Mouse (Mus musculus) urinary bladder, postnatal 4 days (tissue): ENCODE data around the gene Ank2.
"Not testable (repeated sequence)": the region's sequence is repeated elsewhere in the genome, so short reads cannot be mapped to it uniquely, and the experiment has no call there.

ENCODE experiments used
- DNase-seq, 2 experiments: peaks; one replicate each; pipeline ENCODE4 v3.0.0; 2021 to 2022; ENCODE audit warnings: low spot score in 2 of 2

The Ank2 gene

GRCm38 (mm10) chr3:127414438-127414837, 84.7 kb downstream of the Ank2 start:
- DNase-seq, result no peak

DNA sequence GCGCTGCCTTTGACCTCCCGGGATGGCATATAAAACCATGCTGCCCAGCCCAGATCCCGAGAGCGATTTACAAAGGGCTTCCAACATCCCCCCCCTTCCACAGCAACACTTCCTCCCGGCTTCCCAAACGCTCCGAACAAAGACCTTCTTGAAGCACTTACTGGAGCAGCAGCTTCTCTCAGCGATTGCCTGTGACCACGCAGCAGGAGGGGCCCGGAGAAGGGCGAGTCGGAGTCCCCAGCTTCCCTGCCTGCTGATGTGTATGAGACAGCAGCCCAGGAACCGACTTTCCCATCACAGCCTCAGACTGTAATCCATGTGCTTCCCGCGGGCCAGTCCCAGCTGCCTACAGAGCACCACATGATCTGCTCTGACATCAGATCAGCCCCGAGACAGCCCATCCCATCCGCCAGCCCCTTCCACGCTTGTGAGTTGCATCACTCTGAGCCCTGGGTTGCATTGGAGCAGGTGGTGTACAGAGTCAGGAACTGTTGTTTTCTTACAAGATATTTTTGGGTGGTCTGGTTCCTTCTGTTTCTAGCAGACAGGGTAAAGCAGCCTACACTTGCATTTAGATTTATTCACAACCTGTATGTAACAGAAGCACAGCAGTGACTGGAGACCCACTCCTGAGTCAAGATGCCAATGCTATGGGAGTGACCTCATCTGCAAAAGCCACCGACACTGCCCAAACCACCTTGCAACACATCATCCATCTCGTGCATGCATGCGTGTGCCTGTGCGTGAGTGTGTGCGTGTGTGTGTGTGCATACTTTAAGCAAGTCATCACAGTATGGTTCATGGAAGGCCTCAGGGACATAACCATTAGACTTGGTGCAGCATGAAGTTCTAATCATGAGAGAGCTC, 90.2 kb downstream of the Ank2 start:
- peak; percentile 57 to 70 for DNase-seq

GRCm38 (mm10) chr3:127407868-127408574, 91.1 kb downstream of the Ank2 start:
- no peak for DNase-seq

GRCm38 (mm10) chr3:127406883-127407282, 92.3 kb downstream of the Ank2 start:
- no peak for DNase-seq

GRCm38 (mm10) chr3:127404371-127404770, 94.8 kb downstream of the Ank2 start:
- DNase-seq, result no peak

- DNase-seq, result no peak
Observed at GRCm38 (mm10) chr3:127400976-127401375, 98.2 kb downstream of the Ank2 start.

DNA sequence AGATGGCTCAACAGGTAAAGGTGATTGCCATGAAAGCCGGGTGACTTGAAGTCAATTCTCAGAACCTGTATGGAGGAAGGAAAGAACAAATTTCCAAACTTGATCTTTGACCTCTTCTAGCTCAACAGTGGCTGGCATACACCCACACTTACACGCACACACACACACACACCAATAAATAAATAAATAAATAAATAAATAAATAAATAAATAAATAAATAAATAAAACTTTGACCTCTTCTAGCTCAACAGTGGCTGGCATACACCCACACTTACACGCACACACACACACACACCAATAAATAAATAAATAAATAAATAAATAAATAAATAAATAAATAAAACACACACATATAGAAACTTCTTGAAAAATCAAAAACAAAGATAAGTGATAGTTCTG, 98.7 kb downstream of the Ank2 start:
- DNase-seq, result not testable (repeated sequence)

- DNase-seq, result no peak
Observed at GRCm38 (mm10) chr3:127397774-127398173, 101.4 kb downstream of the Ank2 start.

DNA sequence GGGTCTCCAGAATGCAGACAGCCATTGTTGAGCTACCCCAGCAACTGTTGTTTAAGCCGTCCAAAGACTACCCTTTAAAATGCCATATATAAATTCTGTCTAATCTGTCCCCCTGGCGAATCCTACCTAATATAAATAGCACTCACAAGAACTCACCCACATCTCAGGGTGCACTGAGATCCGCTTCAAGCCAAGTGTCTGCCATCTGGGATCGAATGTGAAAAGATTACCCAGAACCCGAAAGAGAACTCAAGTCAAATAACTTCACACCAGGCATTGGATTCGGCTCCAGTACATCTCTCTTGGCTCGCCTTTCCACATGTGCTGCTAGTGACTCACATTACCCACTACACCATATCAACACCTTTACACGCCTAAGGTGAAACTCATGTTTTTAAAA, 103.9 kb downstream of the Ank2 start:
- no peak for DNase-seq

DNA sequence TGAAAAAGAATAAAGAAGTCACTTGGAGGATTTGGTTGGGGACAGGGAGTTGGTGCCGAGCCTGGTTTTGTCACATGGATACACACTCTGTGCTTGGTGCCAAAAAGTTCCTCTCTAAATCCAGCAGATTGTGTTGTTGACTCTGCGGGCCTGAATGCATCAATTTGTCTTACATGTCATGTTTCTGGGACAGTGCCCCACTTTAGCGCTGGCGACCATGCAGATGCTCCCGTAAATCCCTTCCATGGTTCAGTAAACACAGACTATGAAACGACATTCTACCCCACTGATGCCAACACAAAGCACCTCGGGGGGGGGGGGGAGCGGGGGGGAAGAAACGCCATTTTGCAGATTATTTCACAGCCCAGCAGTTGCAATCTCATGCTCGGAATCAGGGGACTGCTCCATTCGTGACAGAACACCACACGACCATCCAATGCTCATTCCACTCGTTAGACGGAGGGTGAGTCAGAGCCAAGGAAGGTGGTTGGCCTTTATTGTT, 112.1 kb downstream of the Ank2 start:
- DNase-seq, result no peak

DNA sequence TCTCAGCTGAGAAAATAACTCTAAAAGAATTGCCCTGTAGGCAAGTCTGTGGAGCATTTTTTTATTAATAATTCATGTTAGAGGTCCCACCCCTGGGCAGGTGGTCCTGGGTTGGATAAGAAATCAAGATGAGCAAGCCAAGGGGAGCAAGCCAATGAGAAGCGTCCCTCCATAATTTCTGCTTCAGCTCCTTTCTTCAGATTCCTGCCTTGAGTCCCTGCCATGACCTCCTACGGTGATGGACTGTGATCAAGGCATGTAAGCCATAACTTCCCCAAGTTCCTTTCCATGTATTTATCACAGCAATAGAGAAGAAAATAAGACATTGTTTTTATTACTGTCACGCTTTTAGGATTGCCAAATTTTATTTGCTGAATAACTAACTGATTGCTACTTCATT, 115.9 kb downstream of the Ank2 start:
- DNase-seq, result no peak

- no peak for DNase-seq
Observed at GRCm38 (mm10) chr3:127376901-127377460, 122.2 kb downstream of the Ank2 start.

- no peak for DNase-seq
Observed at GRCm38 (mm10) chr3:127375956-127376660, 123.0 kb downstream of the Ank2 start.

- DNase-seq, result no peak
Observed at GRCm38 (mm10) chr3:127374190-127374710, 124.9 kb downstream of the Ank2 start.

- DNase-seq, result no peak
Observed at GRCm38 (mm10) chr3:127371774-127372173, 127.4 kb downstream of the Ank2 start.

DNA sequence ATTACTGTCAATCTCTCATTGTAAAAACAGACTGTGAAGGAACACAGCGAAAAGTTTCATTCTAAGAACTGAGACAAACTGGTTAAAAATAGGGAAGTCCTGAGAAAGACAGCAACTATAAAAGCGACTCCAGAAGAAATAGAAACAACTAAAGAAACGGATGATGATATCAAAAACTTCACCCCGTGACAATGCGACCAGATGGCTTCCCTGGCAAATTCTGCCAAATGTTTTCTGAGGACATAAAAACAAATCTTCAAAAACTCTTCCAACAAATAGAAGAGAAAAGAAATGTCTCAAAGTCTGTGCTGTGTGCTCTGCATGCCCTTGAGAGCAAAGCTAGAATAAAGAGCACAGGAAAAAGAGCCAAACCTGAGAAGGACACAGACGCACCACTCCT, 129.6 kb downstream of the Ank2 start:
- no peak for DNase-seq

DNA sequence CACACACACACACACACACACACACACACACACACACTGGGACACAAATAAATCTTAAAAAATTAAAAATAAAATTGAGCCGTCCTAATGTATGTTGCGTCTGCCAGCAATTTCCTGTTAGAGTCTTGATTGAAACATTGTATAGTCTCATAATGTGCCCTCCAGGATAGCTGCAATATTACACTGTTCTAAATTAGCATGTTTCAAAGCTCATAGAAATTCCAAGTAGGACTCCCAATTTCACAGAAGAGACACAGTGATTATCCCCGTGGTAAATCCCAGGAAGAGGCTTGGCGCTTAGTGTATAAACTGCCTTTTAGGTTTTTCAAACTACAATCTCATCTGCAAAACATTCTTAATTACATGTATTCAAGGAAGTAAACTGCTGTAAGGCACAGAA, 131.7 kb downstream of the Ank2 start:
- no peak for DNase-seq

GRCm38 (mm10) chr3:127363512-127363911, 135.6 kb downstream of the Ank2 start:
- no peak for DNase-seq

- no peak for DNase-seq
Observed at GRCm38 (mm10) chr3:127362611-127363393, 136.3 kb downstream of the Ank2 start.

DNA sequence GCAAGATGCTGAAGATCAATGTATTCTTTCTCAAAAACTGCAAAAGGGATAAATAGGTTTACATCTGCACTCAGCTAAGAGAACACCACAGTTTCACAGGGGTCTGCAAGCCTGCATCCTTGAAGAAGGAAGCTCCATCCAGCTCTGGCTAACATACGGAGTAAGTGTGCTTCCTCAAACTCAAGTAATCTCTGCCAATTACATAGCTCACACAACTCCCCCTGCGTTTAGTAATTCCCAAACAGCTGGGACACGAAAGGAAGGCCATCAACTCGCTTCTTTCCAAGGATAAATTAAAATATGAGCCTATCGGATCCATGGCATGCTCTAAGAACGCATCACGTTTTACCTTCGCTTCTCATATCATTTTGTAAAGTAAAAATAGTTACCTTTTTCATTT, 137.3 kb downstream of the Ank2 start:
- DNase-seq, result no peak

DNA sequence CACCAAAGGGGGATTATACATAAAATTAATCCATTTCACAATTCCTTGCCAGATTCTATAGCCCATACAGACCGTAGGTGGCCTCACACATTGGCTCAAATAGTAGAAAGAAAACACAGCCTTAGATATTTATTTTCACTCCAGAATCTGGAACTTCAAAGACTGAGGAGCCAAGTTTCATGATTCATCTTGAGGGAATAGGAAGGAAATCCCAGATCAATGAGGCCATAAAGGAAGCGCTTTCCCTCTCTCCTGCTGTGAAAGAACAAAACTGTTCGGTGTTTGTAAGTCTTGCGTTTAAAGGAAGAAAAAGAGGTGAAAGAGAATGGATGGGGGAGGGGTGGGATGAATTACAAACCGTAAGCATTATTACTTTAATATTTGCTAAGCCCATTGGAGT, 137.8 kb downstream of the Ank2 start:
- DNase-seq, result no peak
